Mouse (Mus musculus): Measurements from ENCODE around the gene Trappc12.

Gene Trappc12

GRCm38 (mm10) chr12:28690730-28691129, 59.5 kb downstream of the Trappc12 start:
- in situ Hi-C loops (cut with MboI, MseI) = no loop called here

GRCm38 (mm10) chr12:28688996-28689395, 61.3 kb downstream of the Trappc12 start:
- in situ Hi-C loops (cut with MboI, MseI) = no loop called here

GRCm38 (mm10) chr12:28686199-28686879, 63.9 kb downstream of the Trappc12 start:
- in situ Hi-C loops (cut with MboI, MseI) = no loop called here

GRCm38 (mm10) chr12:28685771-28686170, 64.5 kb downstream of the Trappc12 start:
- in situ Hi-C loops (cut with MboI, MseI) = no loop called here

GRCm38 (mm10) chr12:28684674-28685073, 65.6 kb downstream of the Trappc12 start:
- in situ Hi-C loops (cut with MboI, MseI) = no loop called here

- in situ Hi-C loops (cut with MboI, MseI) = no loop called here
Observed at GRCm38 (mm10) chr12:28675925-28676209, 74.4 kb downstream of the Trappc12 start.

GRCm38 (mm10) chr12:28675121-28675924, 74.9 kb downstream of the Trappc12 start, which contains the start of gene Adi1:
TSS of gene Adi1 (plus strand) at chr12:28675231.
- in situ Hi-C loops (cut with MboI, MseI) = no loop called here

GRCm38 (mm10) chr12:28674038-28674720, 76.1 kb downstream of the Trappc12 start:
- in situ Hi-C loops (cut with MboI, MseI) = no loop called here

GRCm38 (mm10) chr12:28667287-28667686, 83.0 kb downstream of the Trappc12 start:
- in situ Hi-C loops (cut with MboI, MseI) = no loop called here

GRCm38 (mm10) chr12:28666734-28667133, 83.5 kb downstream of the Trappc12 start:
- in situ Hi-C loops (cut with MboI, MseI) = no loop called here

- in situ Hi-C loops (cut with MboI, MseI) = no loop called here
Observed at GRCm38 (mm10) chr12:28662628-28663027, 87.6 kb downstream of the Trappc12 start.

GRCm38 (mm10) chr12:28649141-28650110, 100.8 kb downstream of the Trappc12 start, which contains the start of gene Rnaseh1:
TSS of gene Rnaseh1 (plus strand) at chr12:28649602.
- in situ Hi-C loops (cut with MboI, MseI) = loop anchor here in 1 of 2 experiments (25.0 kb wide), 1 partner anchor 1938 kb away; the partner anchor contains the start of gene Tmem18

All from T-helper 17 cell (primary cell).